In genomic region chr6:113046041-113046975, GRCm38 (mm10) we compare ENCODE assay signal across 8 mouse cellular contexts. TPM values are rescaled to one million over a fixed set of nuclear protein-coding genes. Genes with fewer than 3 reads are reported as not detected.
DNase-seq lines count a peak whose midpoint lies in the region; ATAC-seq and TF ChIP-seq lines count a peak whose summit lies in the region.

Gene Thumpd3, plus strand, starts transcription at chr6:113046225.

- H3K4me1 ChIP-seq in heart, embryonic 11.5 days (ENCODE audit: control insufficient read depth, insufficient read depth, low read length), result peaks cover 9% of the 10 kb centered on the region; the same call in 1 of the 2 replicates
- peaks cover 18% of the 10 kb centered on the region for H3K4me1 ChIP-seq in kidney, embryonic 16.5 days (ENCODE audit: insufficient read depth, low read length)
- H3K4me1 ChIP-seq in liver, adult 2 months (ENCODE audit: control insufficient read depth, insufficient read depth, low read length), result peaks cover 6% of the 10 kb centered on the region

- H3K36me3 ChIP-seq in heart, embryonic 11.5 days (ENCODE audit: control insufficient read depth, insufficient read depth, low read length), result peaks cover 7% of the 10 kb centered on the region
- peaks cover 16% of the 10 kb centered on the region for H3K36me3 ChIP-seq in kidney, embryonic 16.5 days (ENCODE audit: insufficient read depth, low read length)
- H3K36me3 ChIP-seq in liver, adult 2 months (ENCODE audit: control insufficient read depth, insufficient read depth, low read length), result peaks cover 10% of the 10 kb centered on the region
- peaks cover 6% of the 10 kb centered on the region for H3K36me3 ChIP-seq in myocyte (ENCODE audit: control insufficient read depth, insufficient read depth)
- H3K36me3 ChIP-seq in splenic B cell, adult 2 months (ENCODE audit: control insufficient read depth, insufficient read depth, low read length, poor library complexity, severe bottlenecking), result peaks cover 9% of the 10 kb centered on the region

- WGBS in heart, embryonic 11.5 days (ENCODE audit: insufficient replicate concordance), result under 1% methylated on average over 59 of the region's 59 CpGs
- WGBS in kidney, embryonic 16.5 days, result 1% methylated on average over 59 of the region's 59 CpGs
- 1% methylated on average over 59 of the region's 59 CpGs for WGBS in liver, adult 2 months

- peak within 1 kb of the TSS; percentile 93 for H3K27ac ChIP-seq in heart, embryonic 11.5 days (ENCODE audit: low read depth, low read length)
- peak within 1 kb of the TSS; percentile 95 for H3K27ac ChIP-seq in kidney, embryonic 16.5 days (ENCODE audit: low read length)
- H3K27ac ChIP-seq in liver, adult 2 months (replicated peaks; ENCODE audit: insufficient read depth, low read depth, low read length), result peak within 1 kb of the TSS; percentile 89

- H3K79me2 ChIP-seq in liver, adult 2 months (ENCODE audit: control insufficient read depth, insufficient read depth, low read length), result no peaks in the 10 kb centered on the region; the same call in 1 of the 2 replicates
- peaks cover 21% of the 10 kb centered on the region for H3K79me2 ChIP-seq in myocyte (ENCODE audit: control insufficient read depth, insufficient read depth)

- H3K4me3 ChIP-seq in heart, embryonic 11.5 days (ENCODE audit: low read depth, low read length), result peak within 1 kb of the TSS; percentile 67
- peak within 1 kb of the TSS; percentile 86 for H3K4me3 ChIP-seq in kidney, embryonic 16.5 days (ENCODE audit: low read length)
- H3K4me3 ChIP-seq in liver, adult 2 months (ENCODE audit: insufficient read depth, low read depth, low read length), result peak within 1 kb of the TSS; percentile 77
- H3K4me3 ChIP-seq in myocyte, result peak within 1 kb of the TSS; percentile 94

- peak within 1 kb of the TSS; percentile 94 for H3K4me2 ChIP-seq in heart, embryonic 11.5 days
- peak within 1 kb of the TSS; percentile 86 for H3K4me2 ChIP-seq in kidney, embryonic 16.5 days (replicated peaks; ENCODE audit: low read depth, low read length)
- H3K4me2 ChIP-seq in myocyte (ENCODE audit: low read depth), result peak within 1 kb of the TSS; percentile 97

- no peak for TF ChIP-seq CTCF in liver, adult 2 months (IDR thresholded peaks at IDR 0.05; ENCODE audit: low read depth, low read length)

- H3K9ac ChIP-seq in heart, embryonic 11.5 days (ENCODE audit: low read depth, low read length), result peak within 1 kb of the TSS; percentile 81
- H3K9ac ChIP-seq in kidney, embryonic 16.5 days (replicated peaks; ENCODE audit: low read length), result peak within 1 kb of the TSS; percentile 80
- peak within 1 kb of the TSS; percentile 70 for H3K9ac ChIP-seq in liver, adult 2 months (ENCODE audit: low read depth, low read length)

- DNase-seq in B cell, adult 2 months, result peak; percentile 98
- DNase-seq in brain, adult 2 months (ENCODE audit: low read depth, low spot score), result peak; percentile 99
- DNase-seq in liver, adult 2 months (ENCODE audit: extremely low read depth, low read depth, low spot score), result peak; percentile 88
- peak; percentile 98 for DNase-seq in splenic B cell, adult 2 months (ENCODE audit: low read depth, low spot score)

- 0 out of 2 replicates have a peak, but pooled peaks have one; percentile 53 for TF ChIP-seq POLR2A in liver, adult 2 months (IDR thresholded peaks at IDR 0.05; ENCODE audit: extremely low read depth, insufficient read depth, low read length)
- peak; percentile 86 for TF ChIP-seq POLR2A in myocyte (IDR thresholded peaks at IDR 0.05; ENCODE audit: insufficient read length, low read depth)

- H3K27me3 ChIP-seq in heart, embryonic 11.5 days (ENCODE audit: control insufficient read depth, insufficient read depth, low read length), result no peaks in the 10 kb centered on the region
- H3K27me3 ChIP-seq in kidney, embryonic 16.5 days (ENCODE audit: insufficient read depth, low read length), result no peaks in the 10 kb centered on the region
- no peaks in the 10 kb centered on the region for H3K27me3 ChIP-seq in liver, adult 2 months (ENCODE audit: control insufficient read depth, insufficient read depth, low read length)
- no peaks in the 10 kb centered on the region for H3K27me3 ChIP-seq in myocyte (ENCODE audit: control insufficient read depth, insufficient read depth, insufficient read length)
- H3K27me3 ChIP-seq in splenic B cell, adult 2 months (ENCODE audit: control insufficient read depth, insufficient read depth, low read length, poor library complexity, severe bottlenecking), result no peaks in the 10 kb centered on the region

- peak within 1 kb of the TSS; percentile 21 for H3ac ChIP-seq in myocyte (ENCODE audit: control insufficient read depth, insufficient read length)

- no peaks in the 10 kb centered on the region for H3K9me3 ChIP-seq in heart, embryonic 11.5 days (replicated peaks; ENCODE audit: control insufficient read depth, low read length)
- no peaks in the 10 kb centered on the region for H3K9me3 ChIP-seq in kidney, embryonic 16.5 days (ENCODE audit: low read length)

- peak; percentile 98 for ATAC-seq in erythroblast, adult 5-6 weeks (replicated peaks; ENCODE audit: low FRiP score, poor library complexity, severe bottlenecking)
- peak; percentile 99 for ATAC-seq in heart, embryonic 11.5 days (replicated peaks; ENCODE audit: insufficient number of reproducible peaks, low FRiP score, low TSS enrichment)
- ATAC-seq in kidney, embryonic 16.5 days (ENCODE audit: low FRiP score, low TSS enrichment), result peak; percentile 100

TF ChIP-seq in myocyte, 11 proteins besides CTCF, POLR2A, EP300 and RAD21:
- peak; percentile 83 for TF ChIP-seq POLR2AphosphoS2 (IDR thresholded peaks at IDR 0.05; ENCODE audit: insufficient read length, low read depth)
- TF ChIP-seq CEBPB (IDR thresholded peaks at IDR 0.05; ENCODE audit: insufficient read depth, poor library complexity, severe bottlenecking), result no peak
- no peak for TF ChIP-seq SRF (IDR thresholded peaks at IDR 0.05; ENCODE audit: control insufficient read depth, insufficient read length, low read depth)
- TF ChIP-seq E2F4 (IDR thresholded peaks at IDR 0.05; ENCODE audit: insufficient read depth), result no peak
- TF ChIP-seq TCF12 (IDR thresholded peaks at IDR 0.05; ENCODE audit: insufficient read depth, poor library complexity, severe bottlenecking), result no peak
- TF ChIP-seq MYOG (IDR thresholded peaks at IDR 0.05; ENCODE audit: control insufficient read depth in 1 of 3, insufficient read depth in 1 of 3, insufficient read length in 2 of 3, low read depth in 2 of 3), result peak in 2 of 3 experiments; percentile 1 to 31
- no peak for TF ChIP-seq TCF3 (IDR thresholded peaks at IDR 0.05; ENCODE audit: insufficient read length, low read depth)
- peak in 2 of 3 experiments; percentile 17 to 35 for TF ChIP-seq MYOD1 (IDR thresholded peaks at IDR 0.05; ENCODE audit: control insufficient read depth in 1 of 3, insufficient read length in 2 of 3, low read depth in 2 of 3)
- no peak for TF ChIP-seq REST (IDR thresholded peaks at IDR 0.05; ENCODE audit: insufficient read depth, insufficient read length)
- peak; percentile 78 for TF ChIP-seq USF1 (IDR thresholded peaks at IDR 0.05; ENCODE audit: low read depth)
- TF ChIP-seq MAX (IDR thresholded peaks at IDR 0.05; ENCODE audit: low read depth), result no peak
TF ChIP-seq in myocyte: peak in this region for 4.

RNA-seq across cellular contexts. Expression of gene Thumpd3, which starts in this region (rescaled TPM):
- total RNA-seq in erythroblast, adult 5-6 weeks (2015; ENCODE audit: low replicate concordance), result 18.0 and 27.7 TPM in 2 replicates
- total RNA-seq in erythroblast, adult 5-6 weeks (2017; ENCODE audit: low replicate concordance), result 16.3 and 19.6 TPM in 2 replicates
- 41.0 and 41.6 TPM in 2 replicates for polyA plus RNA-seq in heart, embryonic 11.5 days (2014; fragmentation: Nextera tagmentation; extraction: Ambion mirVana)
- 50.9 and 55.1 TPM in 2 replicates for polyA plus RNA-seq in kidney, embryonic 16.5 days (2015; fragmentation: Nextera tagmentation; extraction: Ambion mirVana)
- 20.1 and 21.8 TPM in 2 replicates for total RNA-seq in liver, adult 2 months (2014; rRNA removed)
- polyA plus RNA-seq in liver, adult 2 months (2012; rRNA removed), result 5.3 and 6.3 TPM in 2 replicates
- 22.9 TPM for polyA plus RNA-seq in myocyte (2012; fragmentation: generic; extraction: Trizol)

Comparison
In these comparisons a context has a peak if more than half of its experiments do, and no peak if none do; other contexts are left out.
1. Peak in every context shown above with its lines: DNase-seq, ATAC-seq, H3K4me3 ChIP-seq and H3K27ac ChIP-seq.